Mouse (Mus musculus): ENCODE measurements around the gene Mical2.

- TF ChIP-seq CTCF (IDR thresholded peaks at IDR 0.05; ENCODE audit: borderline replicate concordance, insufficient read depth, low read depth, low read length) (no peak), POLR2A (IDR thresholded peaks at IDR 0.05; ENCODE audit: borderline replicate concordance, insufficient read depth, low read length) (0 out of 2 replicates have a peak, but pooled peaks have one; percentile 22)
Measured at GRCm38 (mm10) chr7:112185226-112185745, 40.4 kb upstream of the Mical2 start.
